Mouse (Mus musculus) limb, embryonic 14.5 days (tissue): ENCODE data around the gene Cpeb3. TPM values are rescaled to one million over a fixed set of nuclear protein-coding genes. Genes with fewer than 3 reads are reported as not detected.

Source experiments
- ATAC-seq: fragments of 200-750 bp; cut with Nextera tagmentation; 2 replicates; pipeline ENCODE4 v1.8.0; 2017; ENCODE audit warnings: low read depth, moderate number of reproducible peaks, moderate TSS enrichment; ENCODE audit not compliant: low FRiP score
- DNase-seq: peaks from one replicate; pipeline ENCODE4 v3.0.0-alpha.2; 2015; ENCODE audit warnings: low spot score
- H3K27ac ChIP-seq: fragments of 300-500 bp; sonication (generic); replicated peaks from 2 replicates; pipeline ENCODE4 v1.5.1; 2014; ENCODE audit warnings: low read depth, mild to moderate bottlenecking, low read length, moderate library complexity, mixed read lengths
- H3K27me3 ChIP-seq: fragments of 300-500 bp; sonication (generic); 2 replicates; pipeline ENCODE4 v1.6.1; 2014; ENCODE audit warnings: low read length, mixed read lengths; ENCODE audit not compliant: control insufficient read depth, insufficient read depth
- H3K36me3 ChIP-seq: fragments of 300-500 bp; sonication (generic); 2 replicates; pipeline ENCODE4 v1.6.1; 2014; ENCODE audit warnings: mild to moderate bottlenecking, low read length, moderate library complexity, mixed read lengths; ENCODE audit not compliant: control insufficient read depth, insufficient read depth
- H3K4me1 ChIP-seq: fragments of 300-500 bp; sonication (generic); 2 replicates; pipeline ENCODE4 v1.6.1; 2014; ENCODE audit warnings: antibody characterized with exemption, low read length, mixed read lengths; ENCODE audit not compliant: control insufficient read depth, insufficient read depth
- H3K4me2 ChIP-seq: fragments of 300-500 bp; sonication (generic); replicated peaks from 2 replicates; pipeline ENCODE4 v1.6.1; 2014; ENCODE audit warnings: low read depth, mild to moderate bottlenecking, low read length, moderate library complexity; ENCODE audit not compliant: severe bottlenecking
- H3K4me3 ChIP-seq: fragments of 300-500 bp; sonication (generic); replicated peaks from 2 replicates; pipeline ENCODE4 v1.5.1; 2014; ENCODE audit warnings: low read length
- H3K9ac ChIP-seq: fragments of 300-500 bp; sonication (generic); 2 replicates; pipeline ENCODE4 v1.6.1; 2014; ENCODE audit warnings: mild to moderate bottlenecking, low read depth, low read length, moderate library complexity; ENCODE audit not compliant: severe bottlenecking
- H3K9me3 ChIP-seq: fragments of 300-500 bp; sonication (generic); 2 replicates; pipeline ENCODE4 v1.6.1; 2016; ENCODE audit warnings: low read length; ENCODE audit not compliant: control insufficient read depth
- POLR2A ChIP-seq: fragments of 200-500 bp; IDR thresholded peaks from 2 replicates; pipeline ENCODE4 v1.8.0; 2012; ENCODE audit warnings: inconsistent platforms, mild to moderate bottlenecking, moderate library complexity, borderline replicate concordance; ENCODE audit not compliant: insufficient read depth, insufficient read length; ENCODE audit errors: extremely low read depth
- WGBS: fragments of 180-500 bp; shearing (Covaris S2); extraction: QIAGEN DNeasy Blood & Tissue Kit; methylation state at CpG from one replicate; pipeline ENCODE4 v1.1.7; 2014; 5-methylcytosine and 5-hydroxymethylcytosine counted together
- polyA plus RNA-seq, 2 experiments: library from polyadenylated mRNA; depleted of rRNA in 1 of 2; stranded (reverse) in 1 of 2; unstranded in 1 of 2; fragments of >200 nt; fragmentation: Nextera tagmentation in 1 of 2; extraction: Ambion mirVana in 1 of 2; gene quantifications; 2 replicates each; pipeline versions ENCODE4 v1.2.1 to v1.2.3; 2012 to 2014

Gene Cpeb3
- polyA plus RNA-seq, 2 experiments = 1.4 to 1.6 TPM

- no peak for TF ChIP-seq POLR2A
- no peak overlapping the region for H3K4me3 ChIP-seq
- DNase-seq (no peak), ATAC-seq (no peak)
- 84% methylated on average over 3 of the region's 3 CpGs for WGBS
- H3K4me1 ChIP-seq = peaks cover 13% of the 10 kb centered on the region
- H3K36me3 ChIP-seq = peaks cover 43% of the 10 kb centered on the region
- H3K9ac ChIP-seq = no peak overlapping the region
- no peak overlapping the region for H3K4me2 ChIP-seq
- H3K27ac ChIP-seq = no peak overlapping the region
- H3K27me3 ChIP-seq = no peaks in the 10 kb centered on the region
- no peaks in the 10 kb centered on the region for H3K9me3 ChIP-seq
Observed at GRCm38 (mm10) chr19:37211416-37211815, 3.0 kb upstream of the Cpeb3 start.

GRCm38 (mm10) chr19:37210457-37210856 lies 2.1 kb upstream of the Cpeb3 start:
- no peak overlapping the region for H3K9ac ChIP-seq
- no peak for ATAC-seq
- H3K36me3 ChIP-seq = peaks cover 38% of the 10 kb centered on the region
- H3K27me3 ChIP-seq = no peaks in the 10 kb centered on the region
- no peak overlapping the region for H3K4me3 ChIP-seq
- H3K4me1 ChIP-seq = peaks cover 13% of the 10 kb centered on the region
- H3K27ac ChIP-seq = no peak overlapping the region
- TF ChIP-seq POLR2A = no peak
- 94% methylated on average over 4 of the region's 4 CpGs for WGBS
- no peak overlapping the region for H3K4me2 ChIP-seq
- no peaks in the 10 kb centered on the region for H3K9me3 ChIP-seq
- no peak for DNase-seq

GRCm38 (mm10) chr19:37209467-37210128 lies 1.2 kb upstream of the Cpeb3 start:
- Histone ChIP-seq H3K27me3 (no peaks in the 10 kb centered on the region), H3K36me3 (peaks cover 34% of the 10 kb centered on the region), H3K4me3 (0 out of 2 replicates have a peak overlapping the region, but pooled peaks have one; percentile 98), H3K4me1 (peaks cover 13% of the 10 kb centered on the region), H3K27ac (no peak overlapping the region), H3K4me2 (peak overlapping the region; percentile 76; the same call in 1 of the 2 replicates), H3K9ac (no peak overlapping the region), H3K9me3 (no peaks in the 10 kb centered on the region)
- no peak for DNase-seq
- TF ChIP-seq POLR2A = no peak
- ATAC-seq = no peak
- 85% methylated on average over 8 of the region's 8 CpGs for WGBS

- H3K9ac ChIP-seq = 0 out of 2 replicates have a peak overlapping the region, but pooled peaks have one; percentile 40
- 69% methylated on average over 7 of the region's 7 CpGs for WGBS
Observed at GRCm38 (mm10) chr19:37208986-37209385, 585 bp upstream of the Cpeb3 start.

GRCm38 (mm10) chr19:37207303-37208175 lies 862 bp downstream of the Cpeb3 start, which contains the start of gene March5:
Gene March5 (plus strand): TSS chr19:37207543.
- peak within 1 kb of the TSS; percentile 99 for H3K9ac ChIP-seq
- H3K27ac ChIP-seq = peak within 1 kb of the TSS; percentile 92
- no peaks in the 10 kb centered on the region for H3K27me3 ChIP-seq
- peak; percentile 95 for ATAC-seq
- DNase-seq = peak; percentile 84
- H3K9me3 ChIP-seq = no peaks in the 10 kb centered on the region
- peaks cover 22% of the 10 kb centered on the region for H3K36me3 ChIP-seq
- peak within 1 kb of the TSS; percentile 76 for H3K4me2 ChIP-seq
- H3K4me3 ChIP-seq = peak within 1 kb of the TSS; percentile 98
- under 1% methylated on average over 49 of the region's 94 CpGs for WGBS
- peak; percentile 83; the same call in 1 of the 2 replicates for TF ChIP-seq POLR2A
- peaks cover 13% of the 10 kb centered on the region for H3K4me1 ChIP-seq

More at GRCm38 (mm10) chr19:37208986-37209385, 585 bp upstream of the Cpeb3 start:
- H3K9me3 ChIP-seq = no peaks in the 10 kb centered on the region
- no peak for TF ChIP-seq POLR2A
- H3K4me2 ChIP-seq = peak overlapping the region; percentile 76
- H3K4me3 ChIP-seq = peak overlapping the region; percentile 98
- H3K36me3 ChIP-seq = peaks cover 34% of the 10 kb centered on the region
- H3K27ac ChIP-seq = no peak overlapping the region
- ATAC-seq (no peak), DNase-seq (no peak)
- peaks cover 13% of the 10 kb centered on the region for H3K4me1 ChIP-seq
- no peaks in the 10 kb centered on the region for H3K27me3 ChIP-seq
